Mouse (Mus musculus): Measurements from ENCODE around the gene Mcu. TPM values are rescaled to one million over a fixed set of nuclear protein-coding genes. Genes with fewer than 3 reads are reported as not detected.

The Mcu gene
- polyA plus RNA-seq, 1 experiment from 2014 or later: 18.6 TPM

DNA sequence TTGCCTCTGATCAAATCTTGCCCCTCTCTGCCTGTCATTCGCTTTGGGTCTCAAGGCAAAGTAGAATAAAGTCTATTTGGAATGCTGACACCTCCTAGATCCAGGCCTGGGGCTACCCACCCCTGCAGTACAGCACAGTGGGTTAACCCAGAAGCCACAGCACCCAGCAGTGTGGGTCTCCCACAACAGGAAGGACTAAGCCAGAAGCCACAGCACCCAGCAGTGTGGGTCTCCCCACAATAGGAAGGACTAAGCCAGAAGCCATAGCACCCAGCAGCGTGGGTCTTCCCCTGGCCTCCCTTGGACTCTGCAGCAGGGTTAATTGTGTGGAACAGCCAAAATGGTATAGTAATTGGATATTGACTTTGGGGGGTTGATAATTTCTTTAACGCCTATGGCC is 76.4 kb downstream of the Mcu start:
- 66% methylated on average over 3 of the region's 3 CpGs for WGBS
- Histone ChIP-seq H3K27ac (replicated peaks) (peak overlapping the region; percentile 29), H3K36me3 (no peaks in the 10 kb centered on the region), H3K4me1 (peaks cover 32% of the 10 kb centered on the region), H3K27me3 (ENCODE audit: low read depth, poor library complexity, severe bottlenecking) (no peaks in the 10 kb centered on the region), H3K4me3 (no peak overlapping the region), H3K9me3 (replicated peaks) (no peaks in the 10 kb centered on the region)
- DNase-seq (ENCODE audit: low spot score): no peak

DNA sequence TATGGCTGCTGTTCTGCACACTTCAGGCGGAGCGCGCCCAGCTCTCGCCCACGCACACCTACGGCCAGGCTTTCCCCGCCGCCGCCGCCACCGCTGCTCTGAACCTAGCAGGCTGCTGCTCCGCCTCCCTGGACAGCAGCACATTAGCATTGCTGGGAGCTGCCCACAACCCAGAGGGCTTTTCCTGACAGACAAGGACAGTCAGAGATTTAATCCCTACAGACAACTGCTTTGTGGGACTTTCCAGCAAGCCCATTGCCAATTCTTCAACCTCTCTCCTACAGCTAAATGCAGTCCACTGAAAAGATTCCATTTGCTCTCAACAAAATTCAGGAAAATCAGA is 77.0 kb downstream of the Mcu start:
- Histone ChIP-seq H3K4me1 (peaks cover 32% of the 10 kb centered on the region), H3K36me3 (no peaks in the 10 kb centered on the region), H3K27me3 (ENCODE audit: low read depth, poor library complexity, severe bottlenecking) (no peaks in the 10 kb centered on the region), H3K4me3 (peak overlapping the region; percentile 54), H3K9me3 (replicated peaks) (no peaks in the 10 kb centered on the region), H3K27ac (replicated peaks) (peak overlapping the region; percentile 72)
- peak; percentile 72 for DNase-seq (ENCODE audit: low spot score)
- WGBS: under 1% methylated on average over 12 of the region's 12 CpGs

DNA sequence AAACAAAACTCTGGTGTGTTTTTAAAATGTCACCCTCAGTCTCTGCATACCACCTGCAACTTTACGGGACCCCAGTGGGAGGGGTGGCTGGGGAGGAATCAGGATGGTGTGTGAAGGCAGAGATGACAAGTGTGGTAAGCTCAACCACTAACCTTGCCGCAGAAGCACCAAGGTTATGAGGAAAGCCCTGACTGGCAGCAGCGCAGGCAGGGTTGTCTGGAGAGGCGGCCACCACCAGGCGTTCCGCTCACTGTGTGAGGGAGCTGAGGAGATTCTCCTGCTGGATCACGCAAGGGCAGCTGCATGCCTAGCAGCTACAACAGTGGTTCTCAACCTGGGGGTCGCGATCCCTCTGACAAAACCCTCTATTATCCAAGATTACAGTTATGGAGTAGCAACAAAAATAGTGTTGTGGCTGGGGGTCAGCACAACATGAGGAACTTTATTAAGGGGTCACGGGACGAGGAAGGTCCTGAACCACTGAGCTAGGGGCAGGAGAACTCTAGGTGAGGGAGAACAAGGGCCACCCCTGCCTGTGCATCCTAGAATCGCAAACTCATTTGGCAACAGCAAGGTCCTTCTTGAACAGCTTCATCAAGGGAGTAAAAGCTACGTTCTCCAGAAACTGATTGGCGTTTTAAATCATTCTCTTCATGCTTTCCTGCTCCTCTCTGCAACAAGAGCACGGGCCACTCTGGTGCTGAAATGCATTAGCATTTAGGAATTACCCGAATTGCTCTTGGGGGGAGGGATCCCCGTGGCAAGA is 77.5 kb downstream of the Mcu start:
- no peaks in the 10 kb centered on the region for H3K9me3 ChIP-seq (replicated peaks)
- H3K27ac ChIP-seq (replicated peaks): peak overlapping the region; percentile 72

DNA sequence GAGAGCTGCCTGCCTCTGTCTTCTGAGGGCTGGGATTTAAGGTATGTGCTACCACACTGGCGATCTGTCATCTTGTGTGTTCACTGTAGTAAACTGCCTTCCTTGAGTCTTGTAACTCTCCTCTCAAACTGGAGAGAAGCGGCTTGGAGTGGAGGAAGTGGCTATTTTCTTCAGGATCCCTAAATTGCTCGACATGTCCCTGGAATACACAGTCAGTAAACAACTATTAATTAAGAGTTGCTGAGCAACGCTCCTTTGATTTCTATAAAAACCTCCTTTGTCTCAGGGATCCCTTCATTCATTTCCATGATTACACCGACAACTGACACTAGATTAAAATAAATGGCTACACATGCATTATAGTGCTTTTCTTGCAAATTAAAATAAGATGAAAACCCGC is 78.4 kb downstream of the Mcu start:
- H3K4me3 ChIP-seq: no peak overlapping the region
- WGBS: 87% methylated on average over 6 of the region's 6 CpGs
- no peaks in the 10 kb centered on the region for H3K27me3 ChIP-seq (ENCODE audit: low read depth, poor library complexity, severe bottlenecking)
- no peak overlapping the region for H3K27ac ChIP-seq (replicated peaks)
- no peaks in the 10 kb centered on the region for H3K36me3 ChIP-seq
- DNase-seq (ENCODE audit: low spot score): no peak
- peaks cover 32% of the 10 kb centered on the region for H3K4me1 ChIP-seq
- H3K9me3 ChIP-seq (replicated peaks): no peaks in the 10 kb centered on the region

More for the DNA sequence above, 77.5 kb downstream of the Mcu start:
- peak; percentile 29 for DNase-seq (ENCODE audit: low spot score)
- H3K4me3 ChIP-seq: peak overlapping the region; percentile 54
- H3K36me3 ChIP-seq: no peaks in the 10 kb centered on the region
- WGBS: 27% methylated on average over 17 of the region's 17 CpGs
- H3K27me3 ChIP-seq (ENCODE audit: low read depth, poor library complexity, severe bottlenecking): no peaks in the 10 kb centered on the region
- H3K4me1 ChIP-seq: peaks cover 32% of the 10 kb centered on the region

DNA sequence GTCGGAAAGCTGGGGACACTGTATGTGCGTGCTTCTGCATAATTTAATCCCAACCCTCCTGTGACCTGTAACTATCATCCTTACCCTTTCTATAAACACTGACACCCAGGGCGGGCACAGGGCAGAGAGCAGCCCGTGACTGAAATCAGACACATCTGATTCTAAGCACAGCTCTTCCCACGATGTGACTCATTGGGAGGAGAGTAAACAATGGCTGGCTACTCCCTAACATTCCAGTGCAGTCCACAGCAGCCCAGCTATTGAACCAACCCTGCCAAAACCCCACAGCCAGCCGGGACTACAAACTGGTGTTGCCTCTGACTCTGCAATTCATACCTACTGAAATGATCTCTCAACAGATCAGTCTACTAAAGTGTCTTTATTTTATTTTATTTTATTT is 78.9 kb downstream of the Mcu start:
- Histone ChIP-seq H3K27me3 (ENCODE audit: low read depth, poor library complexity, severe bottlenecking) (no peaks in the 10 kb centered on the region), H3K27ac (replicated peaks) (no peak overlapping the region), H3K4me1 (peaks cover 32% of the 10 kb centered on the region), H3K9me3 (replicated peaks) (no peaks in the 10 kb centered on the region), H3K4me3 (no peak overlapping the region), H3K36me3 (no peaks in the 10 kb centered on the region)
- WGBS: 73% methylated on average over 6 of the region's 6 CpGs
- DNase-seq (ENCODE audit: low spot score): no peak

DNA sequence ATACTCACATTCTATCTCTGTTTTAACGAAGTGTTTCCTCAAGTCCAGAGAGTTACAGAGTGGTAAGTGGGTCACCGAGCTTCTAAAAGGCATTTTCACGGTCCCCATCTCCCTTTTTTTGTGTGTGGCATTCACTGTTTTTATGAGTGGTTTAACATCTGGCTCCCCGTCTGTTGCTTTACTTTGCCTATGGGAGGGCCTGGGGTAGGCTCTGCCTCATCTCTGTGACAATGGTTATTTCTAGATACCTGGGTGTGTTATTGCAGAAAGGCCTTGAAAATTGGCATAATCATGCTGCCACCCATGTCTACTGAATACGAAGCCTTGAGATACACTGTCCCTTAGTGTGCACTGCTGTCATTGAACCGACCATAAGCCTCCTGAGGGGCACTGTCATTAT is 84.2 kb downstream of the Mcu start:
- WGBS: 95% methylated on average over 6 of the region's 6 CpGs
- Histone ChIP-seq H3K27ac (replicated peaks) (no peak overlapping the region), H3K4me3 (no peak overlapping the region), H3K4me1 (peaks cover under 1% of the 10 kb centered on the region; the same call in 1 of the 2 replicates), H3K27me3 (ENCODE audit: low read depth, poor library complexity, severe bottlenecking) (no peaks in the 10 kb centered on the region), H3K9me3 (replicated peaks) (no peaks in the 10 kb centered on the region), H3K36me3 (no peaks in the 10 kb centered on the region)
- DNase-seq (ENCODE audit: low spot score): no peak

DNA sequence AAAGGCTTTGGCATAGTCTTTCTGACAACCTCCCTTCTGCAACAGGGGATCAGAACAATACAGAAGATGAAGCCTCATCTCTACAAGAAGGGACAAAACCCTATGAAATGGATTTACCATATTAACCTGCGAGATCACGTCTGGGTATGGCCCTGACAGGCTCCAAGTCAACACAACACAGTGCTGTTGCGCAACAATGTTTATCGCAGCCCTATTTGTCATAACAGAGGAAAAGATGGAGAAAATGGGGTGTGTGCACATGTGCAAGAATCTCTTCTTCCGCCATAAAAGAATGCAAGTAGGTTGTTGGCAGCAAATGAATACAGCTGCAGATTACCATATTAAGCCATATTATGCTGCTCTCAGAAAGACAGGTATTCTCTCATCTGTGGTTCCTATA is 88.7 kb downstream of the Mcu start:
- 94% methylated on average over 5 of the region's 5 CpGs for WGBS

DNA sequence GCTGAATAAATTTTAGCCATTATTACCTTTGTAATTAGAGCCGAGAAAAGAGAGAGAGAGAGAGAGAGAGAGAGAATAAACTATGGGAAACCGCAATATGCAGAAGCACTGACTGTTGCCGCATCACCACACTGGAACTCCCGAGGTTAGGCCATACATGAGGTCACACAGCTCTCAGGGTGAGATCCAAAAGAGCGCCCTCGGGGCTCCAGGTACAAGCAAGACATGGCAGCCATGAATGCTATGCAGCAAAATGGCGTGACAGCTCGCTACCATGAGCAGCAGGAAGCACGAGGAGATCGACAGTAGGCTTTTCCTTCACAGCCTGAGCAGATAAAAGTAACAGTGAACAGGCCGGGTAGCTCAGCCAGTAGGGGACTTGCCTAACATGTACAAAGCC is 89.2 kb downstream of the Mcu start:
- H3K4me1 ChIP-seq: peaks cover 12% of the 10 kb centered on the region
- DNase-seq (ENCODE audit: low spot score): no peak
- no peaks in the 10 kb centered on the region for H3K9me3 ChIP-seq (replicated peaks)
- 85% methylated on average over 11 of the region's 11 CpGs for WGBS
- H3K27me3 ChIP-seq (ENCODE audit: low read depth, poor library complexity, severe bottlenecking): no peaks in the 10 kb centered on the region
- no peak overlapping the region for H3K27ac ChIP-seq (replicated peaks)
- no peaks in the 10 kb centered on the region for H3K36me3 ChIP-seq
- H3K4me3 ChIP-seq: no peak overlapping the region

More for the DNA sequence above, 88.7 kb downstream of the Mcu start:
- peaks cover 12% of the 10 kb centered on the region for H3K4me1 ChIP-seq
- H3K9me3 ChIP-seq (replicated peaks): no peaks in the 10 kb centered on the region
- no peak overlapping the region for H3K27ac ChIP-seq (replicated peaks)
- H3K36me3 ChIP-seq: no peaks in the 10 kb centered on the region
- no peak overlapping the region for H3K4me3 ChIP-seq
- no peak for DNase-seq (ENCODE audit: low spot score)
- no peaks in the 10 kb centered on the region for H3K27me3 ChIP-seq (ENCODE audit: low read depth, poor library complexity, severe bottlenecking)

DNA sequence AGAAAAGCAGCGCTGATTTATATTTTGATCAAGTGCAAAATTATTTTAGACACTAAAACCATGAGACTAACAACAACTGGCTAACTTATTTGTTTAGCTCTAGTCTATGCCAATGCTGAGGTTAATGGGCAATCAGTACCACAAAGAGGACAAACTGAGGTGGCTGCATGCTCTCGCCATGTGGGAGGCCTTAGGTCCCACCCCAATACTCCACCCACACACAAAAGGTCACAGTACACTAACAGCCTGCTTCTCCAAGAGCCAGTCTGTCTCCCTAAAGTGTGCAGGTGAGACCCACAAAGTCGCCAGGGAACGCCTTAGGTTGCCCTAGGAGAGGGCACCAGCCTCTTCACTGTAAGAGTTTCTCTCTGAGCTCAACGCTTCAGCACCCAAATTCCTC is 91.8 kb downstream of the Mcu start:
- Histone ChIP-seq H3K9me3 (replicated peaks) (no peaks in the 10 kb centered on the region), H3K4me1 (peaks cover 12% of the 10 kb centered on the region), H3K27me3 (ENCODE audit: low read depth, poor library complexity, severe bottlenecking) (no peaks in the 10 kb centered on the region), H3K4me3 (no peak overlapping the region), H3K27ac (replicated peaks) (no peak overlapping the region), H3K36me3 (no peaks in the 10 kb centered on the region)
- no peak for DNase-seq (ENCODE audit: low spot score)
- 89% methylated on average over 5 of the region's 5 CpGs for WGBS

DNA sequence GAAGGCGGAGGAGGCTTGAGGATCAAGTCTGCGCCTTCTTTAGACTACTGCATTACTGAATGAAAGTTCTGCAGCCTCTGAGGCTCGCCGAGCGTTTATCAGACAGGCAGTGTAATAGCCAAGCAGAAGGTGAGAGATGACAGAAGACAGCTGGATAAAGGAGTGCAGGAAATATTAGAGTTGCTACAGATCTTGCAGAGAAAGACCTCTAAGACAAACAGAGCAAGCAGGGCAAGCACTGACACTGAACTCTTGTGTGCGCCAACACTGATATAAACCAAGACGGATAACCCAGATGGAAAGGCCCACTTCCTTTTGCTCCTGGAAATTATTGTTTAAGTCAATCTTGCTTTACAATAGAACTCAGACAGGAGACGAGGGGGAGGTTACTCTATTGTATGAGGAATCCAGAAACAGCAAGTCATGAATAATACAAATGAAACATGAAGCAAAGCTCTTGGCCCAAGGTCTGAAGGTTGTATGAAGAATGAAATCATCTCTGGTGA is 92.6 kb downstream of the Mcu start:
- Histone ChIP-seq H3K9me3 (replicated peaks) (no peaks in the 10 kb centered on the region), H3K27me3 (ENCODE audit: low read depth, poor library complexity, severe bottlenecking) (no peaks in the 10 kb centered on the region), H3K36me3 (no peaks in the 10 kb centered on the region), H3K4me1 (peaks cover 12% of the 10 kb centered on the region), H3K27ac (replicated peaks) (no peak overlapping the region), H3K4me3 (no peak overlapping the region)
- WGBS: 79% methylated on average over 8 of the region's 8 CpGs
- no peak for DNase-seq (ENCODE audit: low spot score)

DNA sequence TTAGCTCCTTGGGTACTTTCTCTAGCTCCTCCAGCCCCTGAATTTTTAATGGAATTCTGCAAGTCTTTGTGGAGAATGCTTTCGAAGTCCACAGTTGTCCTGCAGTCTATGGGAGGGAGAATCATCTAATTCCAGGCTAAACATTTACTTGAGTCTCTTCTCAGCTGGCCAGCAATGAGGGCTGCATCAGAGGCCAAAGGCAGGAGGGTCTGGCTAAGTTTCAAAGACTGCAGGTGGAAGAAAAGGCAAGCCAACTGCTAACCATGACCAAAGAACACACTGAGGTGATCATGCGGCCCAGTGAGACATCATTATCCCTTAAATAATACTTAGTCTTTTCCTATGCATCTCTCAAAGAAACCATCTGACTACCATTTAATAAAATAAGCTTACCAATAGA is 95.8 kb downstream of the Mcu start:
- Histone ChIP-seq H3K9me3 (replicated peaks) (no peaks in the 10 kb centered on the region), H3K36me3 (no peaks in the 10 kb centered on the region), H3K4me1 (peaks cover 12% of the 10 kb centered on the region), H3K4me3 (no peak overlapping the region), H3K27me3 (ENCODE audit: low read depth, poor library complexity, severe bottlenecking) (no peaks in the 10 kb centered on the region), H3K27ac (replicated peaks) (no peak overlapping the region)
- no peak for DNase-seq (ENCODE audit: low spot score)
- WGBS: 93% methylated on average over 2 of the region's 2 CpGs

DNA sequence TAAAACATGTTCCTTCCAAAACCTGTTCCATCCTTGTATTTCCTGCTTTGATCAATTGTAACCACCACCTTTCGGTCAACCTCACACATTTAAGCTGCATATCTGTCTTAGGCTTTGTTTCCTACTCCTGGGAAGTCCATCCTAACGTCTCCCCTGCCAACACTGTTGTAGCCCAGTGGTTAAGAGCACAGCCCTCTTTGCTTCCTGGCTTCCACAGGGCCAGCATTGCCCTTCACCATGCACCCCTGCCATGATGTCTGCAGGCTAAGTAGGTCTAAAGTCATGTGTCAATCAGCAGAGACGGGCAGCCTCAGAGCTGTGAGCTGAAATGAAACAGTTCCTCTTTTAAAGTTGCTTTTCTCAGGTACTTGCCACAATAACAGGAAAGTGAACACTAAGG is 97.1 kb downstream of the Mcu start:
- Histone ChIP-seq H3K4me1 (peaks cover 13% of the 10 kb centered on the region), H3K27ac (replicated peaks) (no peak overlapping the region), H3K9me3 (replicated peaks) (no peaks in the 10 kb centered on the region), H3K36me3 (no peaks in the 10 kb centered on the region), H3K27me3 (ENCODE audit: low read depth, poor library complexity, severe bottlenecking) (no peaks in the 10 kb centered on the region), H3K4me3 (no peak overlapping the region)
- WGBS: 92% methylated on average over 3 of the region's 3 CpGs
- no peak for DNase-seq (ENCODE audit: low spot score)

DNA sequence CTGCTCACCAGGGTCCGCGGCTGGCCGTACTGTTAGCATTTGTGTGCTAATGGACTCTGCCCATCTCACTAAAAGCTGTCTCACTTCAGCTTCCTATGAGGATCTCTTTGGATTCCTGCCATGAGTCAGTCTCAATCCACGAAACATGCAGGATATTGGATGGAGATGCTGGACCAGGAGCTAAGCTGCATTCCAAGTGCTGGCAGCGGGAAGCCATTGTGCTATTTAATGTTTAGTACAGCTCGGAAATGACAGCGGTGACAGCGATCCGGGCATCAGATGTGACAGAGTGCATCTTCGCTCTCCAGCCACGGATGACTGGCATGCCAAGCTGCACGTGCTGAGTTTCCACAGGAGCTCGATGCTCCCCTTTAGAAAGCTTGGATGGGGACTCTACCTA is 99.3 kb downstream of the Mcu start:
- 96% methylated on average over 13 of the region's 13 CpGs for WGBS
- no peaks in the 10 kb centered on the region for H3K27me3 ChIP-seq (ENCODE audit: low read depth, poor library complexity, severe bottlenecking)
- peaks cover 15% of the 10 kb centered on the region for H3K4me1 ChIP-seq
- no peaks in the 10 kb centered on the region for H3K36me3 ChIP-seq
- H3K4me3 ChIP-seq: no peak overlapping the region
- H3K27ac ChIP-seq (replicated peaks): no peak overlapping the region
- DNase-seq (ENCODE audit: low spot score): no peak
- H3K9me3 ChIP-seq (replicated peaks): no peaks in the 10 kb centered on the region

Data from midbrain, embryonic 10.5 days (tissue).